Mouse (Mus musculus) C2C12 (cell line): Measurements from ENCODE around the gene Plin4. TPM values are rescaled to one million over a fixed set of nuclear protein-coding genes. Genes with fewer than 3 reads are reported as not detected.

Experiments used
- H3K27me3 ChIP-seq: one replicate; pipeline ENCODE4 v1.6.1; 2011; ENCODE audit not compliant: control insufficient read depth, insufficient read depth, insufficient read length
- H3K36me3 ChIP-seq: one replicate; pipeline ENCODE4 v1.6.1; 2011; ENCODE audit not compliant: control insufficient read depth, insufficient read depth
- H3K4me3 ChIP-seq: one replicate; pipeline ENCODE4 v1.5.1; 2011; ENCODE audit warnings: mild to moderate bottlenecking, control low read depth; ENCODE audit not compliant: poor library complexity, insufficient read depth, severe bottlenecking
- H3K79me2 ChIP-seq: one replicate; pipeline ENCODE4 v1.6.1; 2011; ENCODE audit not compliant: control insufficient read depth, insufficient read depth
- H3K79me3 ChIP-seq: one replicate; pipeline ENCODE4 v1.6.1; 2011; ENCODE audit warnings: low read depth, control low read depth
- H3ac ChIP-seq: one replicate; pipeline ENCODE3; 2011; ENCODE audit warnings: low read depth; ENCODE audit not compliant: control insufficient read depth, insufficient read length
- CEBPB ChIP-seq: IDR thresholded peaks from one replicate; pipeline ENCODE4 v1.6.1; 2011; ENCODE audit warnings: low read depth, mild to moderate bottlenecking, control low read depth, moderate library complexity
- CTCF ChIP-seq: IDR thresholded peaks from one replicate; pipeline ENCODE4 v1.5.1; 2011; ENCODE audit not compliant: control insufficient read depth, insufficient read depth, insufficient read length
- FOSL1 ChIP-seq: IDR thresholded peaks from one replicate; pipeline ENCODE4 v1.8.0; 2011; ENCODE audit warnings: mild to moderate bottlenecking, low read length; ENCODE audit not compliant: poor library complexity, insufficient read depth, severe bottlenecking
- MAX ChIP-seq: IDR thresholded peaks from one replicate; pipeline ENCODE4 v1.6.1; 2011; ENCODE audit warnings: mild to moderate bottlenecking, control low read depth
- MYOD1 ChIP-seq: IDR thresholded peaks from one replicate; pipeline ENCODE4 v1.6.1; 2011; ENCODE audit warnings: low read depth; ENCODE audit not compliant: control insufficient read depth, insufficient read length
- MYOG ChIP-seq: IDR thresholded peaks from one replicate; pipeline ENCODE4 v1.6.1; 2011; ENCODE audit not compliant: control insufficient read depth, insufficient read length; ENCODE audit errors: extremely low read depth
- USF1 ChIP-seq: IDR thresholded peaks from one replicate; pipeline ENCODE4 v1.6.1; 2011; ENCODE audit warnings: low read depth, mild to moderate bottlenecking, control low read depth, moderate library complexity
- polyA plus RNA-seq: library from polyadenylated mRNA; unstranded; fragments of >200 nt; fragmentation: generic; extraction: Trizol; gene quantifications from one replicate; pipeline ENCODE4 v1.2.1, GENCODE M21; 2012; ENCODE audit warnings: missing spikeins

The Plin4 gene
- polyA plus RNA-seq, 1 experiment: 3.2 TPM

- Histone ChIP-seq H3K4me3 (no peak overlapping the region), H3ac (no peak overlapping the region), H3K36me3 (no peaks in the 10 kb centered on the region), H3K79me3 (no peaks in the 10 kb centered on the region), H3K27me3 (peaks cover 23% of the 10 kb centered on the region), H3K79me2 (no peaks in the 10 kb centered on the region)
- TF ChIP-seq CTCF (no peak), MYOG (no peak), MYOD1 (no peak), MAX (no peak), USF1 (no peak), FOSL1 (no peak), CEBPB (no peak)
Measured at GRCm38 (mm10) chr17:56131136-56131535, 21.5 kb upstream of the Plin4 start.

GRCm38 (mm10) chr17:56128246-56128645 lies 18.6 kb upstream of the Plin4 start:
- no peaks in the 10 kb centered on the region for H3K36me3 ChIP-seq
- no peak for TF ChIP-seq MAX
- no peak overlapping the region for H3ac ChIP-seq
- H3K79me3 ChIP-seq: no peaks in the 10 kb centered on the region
- peaks cover 25% of the 10 kb centered on the region for H3K27me3 ChIP-seq
- H3K79me2 ChIP-seq: no peaks in the 10 kb centered on the region
- H3K4me3 ChIP-seq: no peak overlapping the region

- H3K79me3 ChIP-seq: no peaks in the 10 kb centered on the region
- H3ac ChIP-seq: no peak overlapping the region
- H3K36me3 ChIP-seq: no peaks in the 10 kb centered on the region
- no peaks in the 10 kb centered on the region for H3K79me2 ChIP-seq
- H3K4me3 ChIP-seq: no peak overlapping the region
- TF ChIP-seq CEBPB (no peak), USF1 (no peak), MAX (no peak), FOSL1 (no peak), MYOG (no peak), CTCF (no peak), MYOD1 (no peak)
- peaks cover 36% of the 10 kb centered on the region for H3K27me3 ChIP-seq
Measured at GRCm38 (mm10) chr17:56126175-56126574, 16.6 kb upstream of the Plin4 start.

GRCm38 (mm10) chr17:56125276-56125630 lies 15.7 kb upstream of the Plin4 start:
- H3K79me2 ChIP-seq: no peaks in the 10 kb centered on the region
- H3K4me3 ChIP-seq: no peak overlapping the region
- TF ChIP-seq CEBPB (no peak), MYOG (no peak), CTCF (no peak), USF1 (no peak), MYOD1 (no peak), FOSL1 (no peak), MAX (no peak)
- no peak overlapping the region for H3ac ChIP-seq
- no peaks in the 10 kb centered on the region for H3K36me3 ChIP-seq
- H3K79me3 ChIP-seq: no peaks in the 10 kb centered on the region
- H3K27me3 ChIP-seq: peaks cover 44% of the 10 kb centered on the region

- Histone ChIP-seq H3K27me3 (peaks cover 51% of the 10 kb centered on the region), H3ac (no peak overlapping the region), H3K79me2 (no peaks in the 10 kb centered on the region), H3K36me3 (no peaks in the 10 kb centered on the region), H3K79me3 (no peaks in the 10 kb centered on the region), H3K4me3 (no peak overlapping the region)
- TF ChIP-seq USF1: no peak
- no peak for TF ChIP-seq MYOG
- TF ChIP-seq FOSL1: no peak
- TF ChIP-seq CTCF: no peak
- no peak for TF ChIP-seq MYOD1
- TF ChIP-seq MAX: no peak
- no peak for TF ChIP-seq CEBPB
Measured at GRCm38 (mm10) chr17:56124377-56125275, 15.0 kb upstream of the Plin4 start.
